Mouse (Mus musculus) ovary, adult 10 weeks (tissue): ENCODE measurements around the gene Zbtb22. TPM values are rescaled to one million over a fixed set of nuclear protein-coding genes. Genes with fewer than 3 reads are reported as not detected.

Source experiments
- polyA plus RNA-seq: library from polyadenylated mRNA; stranded (reverse); fragments of 350-450 nt; fragmentation: Illumina TruSeq; extraction: RNeasy Lipid Tissue Mini Kit (QIAGEN cat#74804); gene quantifications from one replicate; pipeline ENCODE4 v1.2.3, GENCODE M21; 2014

Gene Zbtb22
- polyA plus RNA-seq: 1.7 TPM

DNA sequence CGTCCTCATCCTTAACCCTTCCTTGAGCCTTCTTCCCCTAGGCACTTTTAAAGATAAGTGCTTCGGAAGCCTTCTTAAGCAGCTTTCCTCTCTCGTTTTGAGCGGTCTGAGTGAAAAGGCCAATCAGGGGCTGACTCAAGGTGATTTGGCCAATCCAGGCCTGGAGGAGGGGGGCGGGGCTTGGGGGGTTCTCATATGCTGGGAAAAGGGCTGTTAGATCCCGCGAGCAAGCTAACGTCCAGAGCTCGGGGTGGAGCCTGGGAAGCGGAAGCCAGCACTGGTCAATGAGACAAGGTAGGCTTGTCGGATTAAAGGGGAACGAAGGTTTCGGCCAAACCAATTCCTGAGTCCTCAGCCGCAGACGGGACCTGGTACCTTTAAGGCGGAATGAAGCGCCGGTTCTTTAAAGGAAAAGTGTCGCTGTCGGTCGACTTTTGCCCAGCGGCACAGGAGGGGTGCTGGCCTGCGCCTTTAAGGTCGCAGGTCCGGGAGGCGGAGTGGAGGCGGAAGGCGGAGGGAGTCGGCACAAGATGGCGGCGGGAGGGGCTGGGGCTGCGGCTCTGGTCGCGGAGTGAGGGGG lies at the start of gene Zbtb22, which contains the start of gene Tapbp:
Gene Zbtb22, plus strand, starts transcription at position 234 of the 580 bp plus-strand sequence.
Gene Tapbp, plus strand, starts transcription at position 229 of the 580 bp plus-strand sequence.

DNA sequence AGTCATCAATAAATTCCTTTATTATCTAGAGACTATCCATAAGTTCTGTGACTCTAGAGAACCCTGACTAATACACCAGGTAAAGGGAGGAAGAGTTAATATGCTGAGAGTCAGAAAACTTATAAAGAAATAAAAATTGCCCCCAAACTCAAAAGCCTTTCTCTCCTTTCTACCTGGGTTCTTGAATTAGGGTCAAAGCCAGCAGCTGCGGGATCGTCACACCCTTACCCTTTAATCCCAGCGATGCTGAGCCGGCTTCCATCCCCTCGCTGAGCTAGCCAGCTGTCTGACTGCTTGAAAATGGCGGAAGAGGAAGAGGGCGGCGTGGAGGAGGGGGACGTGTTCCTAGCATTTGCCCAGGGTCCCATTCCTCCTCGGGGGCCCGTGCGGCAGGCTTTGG lies 42.2 kb upstream of the Zbtb22 start, which contains the start of gene Gm7029:
Gene Gm7029, plus strand, starts transcription at position 301 of the 400 bp plus-strand sequence.

DNA sequence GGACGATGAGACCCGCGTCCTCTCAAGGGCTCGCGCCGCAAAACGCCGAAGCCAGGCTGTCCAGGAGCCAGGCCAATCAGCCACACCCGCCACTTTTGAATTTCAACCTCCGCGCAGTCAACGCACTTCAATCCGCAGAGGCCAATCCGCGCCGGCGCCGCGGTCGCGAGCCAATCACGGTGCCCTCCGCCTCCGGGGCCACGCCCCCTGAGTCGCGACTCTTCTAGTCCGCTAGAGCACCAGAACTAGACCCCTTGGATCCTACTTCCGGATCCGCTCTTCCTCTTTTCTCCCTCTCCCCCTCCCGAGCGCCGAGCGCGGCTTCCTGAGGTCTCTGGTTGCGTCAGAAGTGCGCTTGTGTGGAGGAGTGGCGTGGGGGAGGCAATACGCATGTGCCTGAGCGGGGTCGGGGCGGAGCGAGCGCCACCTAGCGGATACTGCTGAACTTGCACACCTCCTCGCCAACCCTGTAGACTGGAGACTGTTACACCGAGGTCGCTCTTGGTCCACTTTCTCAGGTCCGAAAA lies 25.1 kb upstream of the Zbtb22 start, which contains the start of gene Kifc1:
Gene Kifc1, minus strand, starts transcription at position 129 of the 527 bp plus-strand sequence.

DNA sequence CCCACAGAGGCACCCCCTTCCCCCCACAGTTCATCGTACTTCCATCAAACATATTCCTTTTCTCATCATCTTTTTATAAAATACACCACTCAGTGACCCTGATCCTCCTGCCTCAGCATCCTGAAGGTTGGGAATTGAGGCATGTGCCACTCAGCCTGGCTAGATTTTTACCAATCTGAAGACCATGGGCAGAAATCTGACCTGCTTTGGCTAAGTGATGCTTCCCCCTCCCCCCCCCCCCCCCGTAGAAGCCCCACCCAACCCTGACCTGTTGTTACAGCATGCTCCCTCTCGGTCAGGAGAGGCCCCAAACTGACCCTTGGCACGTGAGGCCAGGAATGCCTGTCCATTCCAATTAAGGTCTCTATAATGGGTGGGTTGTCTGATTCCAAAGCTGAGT lies 10.9 kb upstream of the Zbtb22 start, which contains the start of gene Platr17:
Gene Platr17, plus strand, starts transcription at position 301 of the 400 bp plus-strand sequence.

DNA sequence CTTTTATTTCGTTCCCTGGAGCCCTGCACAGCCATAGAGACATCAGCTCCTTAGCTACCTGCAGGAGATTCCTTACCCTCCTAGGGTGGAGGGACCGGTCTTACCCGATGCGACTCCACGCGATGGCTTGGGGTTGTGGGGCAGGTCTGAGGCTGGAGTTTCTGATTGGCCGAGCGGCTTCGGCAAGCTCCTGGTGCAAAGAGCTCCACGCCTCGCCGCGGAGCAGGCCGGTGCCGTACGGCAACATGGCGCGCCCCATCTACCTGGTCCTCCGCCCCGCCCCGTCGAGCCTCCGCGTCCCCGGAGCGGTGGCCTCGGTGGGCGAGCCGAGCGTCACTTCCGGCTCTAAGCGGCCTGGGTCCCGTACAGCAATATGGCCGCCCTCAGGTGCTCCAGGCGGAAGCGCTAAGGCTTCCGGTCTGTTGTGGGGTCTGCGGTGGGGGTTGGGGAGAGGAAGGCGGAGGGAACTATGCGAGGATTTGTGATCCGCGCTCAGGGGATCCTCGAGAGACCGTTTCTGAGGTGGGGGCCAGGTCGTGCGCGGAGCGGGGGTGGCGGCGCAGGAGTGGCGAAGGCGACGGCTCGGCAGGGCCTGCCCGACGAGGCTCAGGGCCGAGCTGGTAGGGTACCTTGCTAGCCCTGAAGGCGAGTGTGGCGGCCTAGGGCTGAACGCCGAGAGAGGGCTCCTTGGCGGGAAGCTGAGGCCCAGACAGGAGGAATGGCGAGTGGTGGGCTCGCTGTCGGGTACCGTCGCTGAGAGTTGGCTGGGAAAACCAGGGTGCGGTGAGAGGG lies 6.4 kb upstream of the Zbtb22 start, which contains the start of gene Daxx:
Gene Daxx, plus strand, starts transcription at position 338 of the 792 bp plus-strand sequence.

DNA sequence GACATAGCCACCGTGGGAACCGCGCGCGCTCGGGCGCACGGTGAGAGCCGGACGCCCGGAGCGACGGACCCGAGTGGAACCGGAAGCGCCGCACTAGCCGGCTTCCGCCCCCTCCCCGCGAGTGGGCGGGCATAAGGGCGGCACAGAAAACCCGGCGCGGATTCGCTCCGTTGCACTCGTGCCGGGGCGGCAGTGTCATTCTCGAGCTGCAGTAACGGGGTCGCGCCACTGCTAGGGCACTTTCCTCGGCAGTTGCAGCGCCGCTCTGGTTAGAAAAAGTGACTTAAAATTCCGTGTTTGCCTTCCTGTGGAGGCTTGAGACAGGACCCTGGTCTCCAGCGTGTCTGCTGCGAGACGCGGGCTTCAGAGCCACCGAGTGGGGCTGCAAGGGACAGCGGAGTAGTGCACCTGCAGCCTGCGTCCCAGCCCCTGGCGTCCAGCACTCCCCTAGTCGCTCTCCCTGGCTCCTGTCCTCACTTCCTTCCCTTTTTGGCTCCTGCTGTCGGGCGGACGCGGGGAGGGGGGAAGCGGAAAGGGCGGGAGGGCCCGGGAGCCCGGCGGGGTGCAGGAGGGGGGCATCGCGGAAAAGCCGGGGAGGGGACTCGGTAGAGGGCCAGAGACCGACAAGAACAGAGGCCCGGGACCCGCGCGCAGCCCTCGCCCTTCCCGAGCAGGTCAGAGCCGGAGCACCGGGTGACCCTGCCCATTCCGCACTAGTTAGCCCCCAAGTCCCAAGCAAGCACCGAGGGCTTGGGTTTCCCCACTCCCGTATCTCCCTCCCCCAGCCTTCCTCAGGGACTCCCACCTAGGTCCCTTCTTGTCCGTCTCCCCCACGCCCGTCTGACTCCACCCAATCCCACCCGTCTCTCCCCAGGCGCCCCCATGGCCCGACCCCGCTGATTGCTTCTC lies 13.9 kb downstream of the Zbtb22 start, which contains the start of gene Rgl2:
Gene Rgl2, plus strand, starts transcription at position 173 of the 909 bp plus-strand sequence.

DNA sequence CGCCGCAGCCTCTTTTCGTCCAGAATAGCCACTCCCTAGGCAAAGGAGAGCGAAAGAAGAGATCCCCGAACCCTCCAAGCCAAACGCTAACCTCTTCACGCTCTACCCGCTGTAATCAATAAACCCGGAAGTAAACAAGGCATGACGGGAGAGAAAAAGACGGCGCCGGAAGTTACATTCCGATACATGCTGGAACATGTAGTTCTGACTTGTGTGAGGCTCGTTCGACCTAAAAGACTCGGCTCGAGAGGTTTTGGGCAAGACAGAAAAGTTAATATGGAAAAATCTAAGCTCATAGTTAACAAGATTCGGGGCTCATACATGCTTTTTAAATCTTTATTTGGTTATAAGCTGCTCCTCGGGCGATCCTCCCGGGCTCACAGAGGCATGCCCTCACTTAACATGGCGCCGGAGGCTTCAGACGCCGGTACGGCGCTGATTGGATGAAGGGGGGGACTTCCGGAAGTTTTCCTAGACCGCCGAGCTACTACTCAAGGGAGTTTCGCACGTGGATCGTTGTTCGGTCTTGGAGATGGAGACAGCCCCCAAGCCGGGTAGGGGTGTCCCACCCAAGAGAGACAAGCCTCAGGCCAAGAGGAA lies 24.6 kb downstream of the Zbtb22 start, which contains the start of the genes Pfdn6 and Wdr46:
Gene Pfdn6, minus strand, starts transcription at position 138 of the 600 bp plus-strand sequence.
Gene Wdr46, plus strand, starts transcription at position 455 of the 600 bp plus-strand sequence.

DNA sequence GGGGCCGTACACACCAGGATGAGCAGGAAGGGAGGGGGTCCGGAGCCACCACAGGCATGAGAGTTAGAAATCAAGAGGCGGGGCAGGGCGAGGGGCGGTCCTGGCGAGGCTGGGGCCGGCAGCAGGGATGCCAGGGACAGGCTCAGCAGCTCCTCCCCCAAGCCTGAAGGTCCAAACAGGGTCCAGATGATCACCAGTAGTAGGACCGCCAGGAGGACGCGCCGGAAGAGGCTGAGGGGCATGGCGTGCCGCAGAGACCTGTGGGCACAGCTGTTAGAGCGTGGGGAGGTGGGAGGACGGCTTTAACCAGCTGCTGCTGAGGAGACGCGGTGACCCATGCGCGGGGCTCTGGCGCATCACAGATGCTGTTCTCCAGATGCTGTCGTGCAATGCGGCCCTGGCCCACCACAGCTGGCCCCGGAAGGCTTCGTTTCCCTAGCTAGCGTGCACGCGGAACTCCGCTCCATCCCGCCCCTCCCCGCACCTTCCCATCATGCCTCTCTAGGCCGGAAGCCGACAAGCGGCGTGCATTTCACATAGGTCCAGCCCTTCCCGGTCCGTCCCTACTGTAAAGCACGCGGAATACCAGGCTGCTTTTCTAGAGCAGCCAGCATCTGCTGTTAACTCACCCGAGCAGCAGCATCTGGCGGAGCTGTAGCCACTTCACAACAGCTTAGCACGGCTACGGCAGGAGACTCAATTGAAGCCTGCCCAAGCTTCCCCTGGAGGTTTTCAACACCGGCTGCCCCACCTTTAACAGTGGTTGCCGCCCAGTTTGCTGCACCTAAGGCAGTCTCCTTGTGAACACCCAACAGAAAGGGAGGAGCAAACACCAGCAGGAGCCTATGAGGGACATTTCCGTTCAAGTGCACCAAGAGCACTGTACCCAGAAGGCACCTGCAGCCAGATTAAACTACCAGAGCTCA lies 35.6 kb downstream of the Zbtb22 start, which contains the start of gene B3galt4:
Gene B3galt4, minus strand, starts transcription at position 468 of the 926 bp plus-strand sequence.

DNA sequence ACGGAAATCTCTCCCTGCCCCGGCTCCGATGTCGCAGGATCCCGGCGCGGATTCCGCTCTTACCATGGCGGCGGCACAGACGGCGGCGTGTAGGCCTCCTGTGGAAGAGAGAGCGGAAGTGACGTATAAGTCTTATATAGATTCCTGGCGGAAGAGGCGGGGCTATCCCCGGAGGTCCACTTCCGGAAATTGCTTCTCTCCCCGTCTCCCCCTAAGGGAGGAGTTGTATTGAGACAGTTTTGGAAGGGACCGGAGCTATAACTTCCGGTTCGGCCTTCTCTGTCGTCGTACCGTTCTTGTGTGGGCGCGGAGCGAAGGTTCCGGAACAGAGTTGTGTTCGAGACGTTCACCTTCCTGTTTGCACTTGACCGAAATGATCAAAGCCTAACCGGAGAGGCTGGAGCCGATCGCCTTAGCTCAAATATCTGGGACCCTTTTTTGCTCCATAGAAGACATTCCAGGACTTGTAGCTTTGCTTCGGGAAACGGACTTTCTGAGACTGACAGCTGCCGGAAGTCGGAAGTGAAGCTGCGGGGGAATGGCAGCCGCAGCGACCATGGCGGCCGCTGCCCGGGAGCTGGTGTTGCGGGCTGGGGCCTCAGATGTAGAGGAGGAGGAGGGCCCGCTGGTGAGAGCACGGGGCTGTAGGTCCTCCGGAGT lies 40.0 kb downstream of the Zbtb22 start, which contains the start of the genes Vps52 and Rps18:
Gene Vps52, plus strand, starts transcription at position 258 of the 660 bp plus-strand sequence.
Gene Rps18, minus strand, starts transcription at position 447 of the 660 bp plus-strand sequence.

Other genes starting within 250 kb of the Zbtb22 start
- gene Hnrnpm, start 229.0 kb upstream of the Zbtb22 start, polyA plus RNA-seq: 627 TPM
- 16.3 TPM for gene March2, start 197.2 kb upstream of the Zbtb22 start, polyA plus RNA-seq
- gene Rab11b, start 155.4 kb upstream of the Zbtb22 start, polyA plus RNA-seq: 36.7 TPM
- 5.5 TPM for gene Angptl4, start 134.1 kb upstream of the Zbtb22 start, polyA plus RNA-seq
- gene Kank3, start 105.4 kb upstream of the Zbtb22 start, polyA plus RNA-seq: 5.6 TPM
- gene Rps28, start 91.3 kb upstream of the Zbtb22 start, polyA plus RNA-seq: 90.3 TPM
- 14.1 TPM for gene Ndufa7, start 91.3 kb upstream of the Zbtb22 start, polyA plus RNA-seq
- 9.6 TPM for gene Cd320, start 72.8 kb upstream of the Zbtb22 start, polyA plus RNA-seq
- gene Gm7029, start 42.1 kb upstream of the Zbtb22 start, polyA plus RNA-seq: not detected
- 4.2 TPM for gene Kifc1, start 25.2 kb upstream of the Zbtb22 start, polyA plus RNA-seq
- not detected for gene Platr17, start 10.8 kb upstream of the Zbtb22 start, polyA plus RNA-seq
- gene Daxx, start 6.5 kb upstream of the Zbtb22 start, polyA plus RNA-seq: 6.0 TPM
- gene Tapbp, start within 50 bp of the Zbtb22 start, polyA plus RNA-seq: 33.7 TPM
- gene Rgl2, start 13.6 kb downstream of the Zbtb22 start, polyA plus RNA-seq: 1.9 TPM
- gene Pfdn6, start 24.4 kb downstream of the Zbtb22 start, polyA plus RNA-seq: 15.3 TPM
- gene Wdr46, start 24.8 kb downstream of the Zbtb22 start, polyA plus RNA-seq: 0.74 TPM
- 0.29 TPM for gene B3galt4, start 35.6 kb downstream of the Zbtb22 start, polyA plus RNA-seq
- gene Vps52, start 39.9 kb downstream of the Zbtb22 start, polyA plus RNA-seq: 3.7 TPM
- gene Rps18, start 40.1 kb downstream of the Zbtb22 start, polyA plus RNA-seq: 24.9 TPM
- 77.3 TPM for gene H2-K1, start 84.4 kb downstream of the Zbtb22 start, polyA plus RNA-seq
- 1.5 TPM for gene Ring1, start 108.8 kb downstream of the Zbtb22 start, polyA plus RNA-seq
- gene H2-Ke6, start 112.2 kb downstream of the Zbtb22 start, polyA plus RNA-seq: not detected
- gene Slc39a7, start 115.8 kb downstream of the Zbtb22 start, polyA plus RNA-seq: 1.2 TPM
- 1.2 TPM for gene Rxrb, start 115.9 kb downstream of the Zbtb22 start, polyA plus RNA-seq
- gene Col11a2, start 123.5 kb downstream of the Zbtb22 start, polyA plus RNA-seq: not detected
- not detected for gene H2-Oa, start 176.4 kb downstream of the Zbtb22 start, polyA plus RNA-seq
- gene H2-DMa, start 203.6 kb downstream of the Zbtb22 start, polyA plus RNA-seq: not detected
- 266 TPM for gene Brd2, start 206.7 kb downstream of the Zbtb22 start, polyA plus RNA-seq
- 1.1 TPM for gene H2-DMb2, start 227.4 kb downstream of the Zbtb22 start, polyA plus RNA-seq
- gene H2-DMb1, start 237.2 kb downstream of the Zbtb22 start, polyA plus RNA-seq: 5.0 TPM